Mouse (Mus musculus) frontal cortex, adult 2 months (tissue): ENCODE measurements around the gene Tcf25. TPM values are rescaled to one million over a fixed set of nuclear protein-coding genes. Genes with fewer than 3 reads are reported as not detected.

ENCODE experiments used
- DNase-seq, 2 experiments: peaks; one replicate each; pipeline ENCODE4 v3.0.0; 2022; ENCODE audit warnings: low spot score in 1 of 2; ENCODE audit errors: extremely low spot score in 1 of 2
- polyA plus RNA-seq: library from polyadenylated mRNA; depleted of rRNA; stranded (reverse); fragments of >200 nt; gene quantifications from 2 replicates; pipeline ENCODE4 v1.2.3, GENCODE M21; 2012; rRNA removed

Gene Tcf25
- polyA plus RNA-seq, 1 experiment, result 583 TPM

DNA sequence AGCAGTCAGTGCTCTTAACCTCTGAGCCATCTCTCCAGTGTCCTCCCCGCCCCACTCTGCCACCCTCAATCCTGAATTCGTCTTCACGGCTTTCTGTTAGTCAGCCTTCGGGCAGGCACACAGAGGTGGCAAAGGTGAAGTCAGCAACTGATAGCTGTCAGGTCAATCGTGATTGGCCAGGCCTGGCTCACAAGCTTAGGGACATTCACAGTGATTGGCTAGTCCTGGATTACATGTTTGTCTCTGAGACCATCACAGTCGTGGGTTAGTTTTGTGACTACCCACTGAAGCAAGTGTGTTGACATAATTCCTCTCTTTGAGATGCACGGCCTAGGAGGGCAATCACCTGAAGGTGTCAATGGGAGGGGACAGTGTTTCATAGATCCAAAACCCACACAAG, 79.7 kb downstream of the Tcf25 start:
- DNase-seq, result no peak

Other genes starting within 250 kb of the Tcf25 start
- 0.80 and 0.98 TPM in 2 replicates for gene Sult5a1, start 215.4 kb upstream of the Tcf25 start, polyA plus RNA-seq
- gene Dpep1, start 187.5 kb upstream of the Tcf25 start, polyA plus RNA-seq, result 0.21 and 0.36 TPM in 2 replicates
- 127 and 130 TPM in 2 replicates for gene Chmp1a, start 161.0 kb upstream of the Tcf25 start, polyA plus RNA-seq
- 9.3 and 9.7 TPM in 2 replicates for gene Spata33, start 160.9 kb upstream of the Tcf25 start, polyA plus RNA-seq
- 137 and 152 TPM in 2 replicates for gene Cdk10, start 148.9 kb upstream of the Tcf25 start, polyA plus RNA-seq
- gene Spata2l, start 137.5 kb upstream of the Tcf25 start, polyA plus RNA-seq, result 46.3 and 53.3 TPM in 2 replicates
- 27.4 and 32.1 TPM in 2 replicates for gene Zfp276, start 119.6 kb upstream of the Tcf25 start, polyA plus RNA-seq
- 97.9 and 108 TPM in 2 replicates for gene Vps9d1, start 119.4 kb upstream of the Tcf25 start, polyA plus RNA-seq
- gene Fanca, start 55.2 kb upstream of the Tcf25 start, polyA plus RNA-seq, result 3.1 and 4.1 TPM in 2 replicates
- 17.4 and 20.8 TPM in 2 replicates for gene Spire2, start 41.0 kb upstream of the Tcf25 start, polyA plus RNA-seq
- gene Mc1r, start 33.4 kb downstream of the Tcf25 start, polyA plus RNA-seq, result 0.04 and 0.06 TPM in 2 replicates
- 668 and 684 TPM in 2 replicates for gene Tubb3, start 37.7 kb downstream of the Tcf25 start, polyA plus RNA-seq
- gene Def8, start 49.8 kb downstream of the Tcf25 start, polyA plus RNA-seq, result 41.5 and 41.8 TPM in 2 replicates
- gene Afg3l1, start 104.2 kb downstream of the Tcf25 start, polyA plus RNA-seq, result 24.3 and 26.3 TPM in 2 replicates
- gene Dbndd1, start 141.7 kb downstream of the Tcf25 start, polyA plus RNA-seq, result 22.0 and 24.5 TPM in 2 replicates
- gene Gas8, start 145.1 kb downstream of the Tcf25 start, polyA plus RNA-seq, result 42.5 and 43.5 TPM in 2 replicates